Mouse (Mus musculus) ES-E14 (cell line): ENCODE results near the gene Cish. TPM values are rescaled to one million over a fixed set of nuclear protein-coding genes. Genes with fewer than 3 reads are reported as not detected.

Experiments
- DNase-seq: peaks from one replicate; pipeline ENCODE4 v3.0.0-alpha.2; 2013; ENCODE audit warnings: low read depth, low spot score
- H3K27ac ChIP-seq: 2 replicates; pipeline ENCODE4 v1.5.1; 2012; ENCODE audit warnings: low read depth, mild to moderate bottlenecking, low read length, moderate library complexity, mixed read lengths; ENCODE audit not compliant: poor library complexity, insufficient read depth, severe bottlenecking
- H3K36me3 ChIP-seq: 2 replicates; pipeline ENCODE4 v1.6.1; 2012; ENCODE audit warnings: mild to moderate bottlenecking, low read length, moderate library complexity, mixed read lengths; ENCODE audit not compliant: control insufficient read depth, poor library complexity, insufficient read depth, severe bottlenecking
- H3K4me1 ChIP-seq, 2 experiments: fragments of 150-350 bp in 1 of 2; sonication (generic) in 1 of 2; 2 replicates each; pipeline ENCODE4 v1.6.1; 2012; ENCODE audit warnings: low read length in 2 of 2, mild to moderate bottlenecking in 1 of 2, mixed read lengths in 1 of 2; ENCODE audit not compliant: control insufficient read depth in 2 of 2, insufficient read depth in 2 of 2, poor library complexity in 1 of 2
- H3K4me3 ChIP-seq, 2 experiments: fragments of 150-350 bp in 1 of 2; sonication (generic) in 1 of 2; 2 replicates each; pipeline ENCODE4 v1.5.1; 2012; ENCODE audit warnings: low read length in 2 of 2, low read depth in 1 of 2, mild to moderate bottlenecking in 1 of 2, mixed read lengths in 1 of 2; ENCODE audit not compliant: insufficient read depth in 1 of 2, poor library complexity in 1 of 2, severe bottlenecking in 1 of 2
- H3K9ac ChIP-seq: 2 replicates; pipeline ENCODE4 v1.6.1; 2012; ENCODE audit warnings: low read depth, mild to moderate bottlenecking, low read length, mixed read lengths; ENCODE audit not compliant: poor library complexity, insufficient read depth, severe bottlenecking
- H3K9me3 ChIP-seq: fragments of 150-350 bp; sonication (generic); 2 replicates; pipeline ENCODE4 v1.6.1; 2012; ENCODE audit warnings: low read depth, mild to moderate bottlenecking, low read length; ENCODE audit not compliant: control insufficient read depth, insufficient read depth
- CHD2 ChIP-seq: IDR thresholded peaks from 2 replicates; pipeline ENCODE4 v1.6.1; 2014; ENCODE audit warnings: mild to moderate bottlenecking, low read depth, low read length, inconsistent platforms
- HCFC1 ChIP-seq: IDR thresholded peaks from 2 replicates; pipeline ENCODE4 v1.6.1; 2012; ENCODE audit warnings: low read length, inconsistent platforms, borderline replicate concordance; ENCODE audit not compliant: insufficient read depth
- MAFK ChIP-seq: IDR thresholded peaks from 2 replicates; pipeline ENCODE4 v1.6.1; 2014; ENCODE audit warnings: mild to moderate bottlenecking, low read depth, low read length, inconsistent platforms; ENCODE audit not compliant: insufficient read depth
- ZC3H11A ChIP-seq: IDR thresholded peaks from 2 replicates; pipeline ENCODE4 v1.6.1; 2012; ENCODE audit warnings: low read depth, mild to moderate bottlenecking, inconsistent platforms, low read length, borderline replicate concordance
- ZNF384 ChIP-seq: IDR thresholded peaks from 2 replicates; pipeline ENCODE4 v1.6.1; 2012; ENCODE audit warnings: low read depth, low read length, inconsistent platforms
- in situ Hi-C, 2 experiments: fragments of 600-800 bp; cut with MboI; formaldehyde crosslinking; loops; one replicate each; pipeline ENCODE4 v1.15.1; 2025; ENCODE audit warnings: low sequenced_read_pairs in 2 of 2, inconsistent platforms in 1 of 2; ENCODE audit not compliant: unreplicated experiment in 2 of 2
- total RNA-seq: library from RNA; depleted of rRNA; stranded (reverse); fragments of 300-350 nt; gene quantifications from 2 replicates; pipeline ENCODE4 v1.2.3, GENCODE M21; 2012

The Cish gene
- total RNA-seq, 1 experiment, result 2.5 TPM

DNA sequence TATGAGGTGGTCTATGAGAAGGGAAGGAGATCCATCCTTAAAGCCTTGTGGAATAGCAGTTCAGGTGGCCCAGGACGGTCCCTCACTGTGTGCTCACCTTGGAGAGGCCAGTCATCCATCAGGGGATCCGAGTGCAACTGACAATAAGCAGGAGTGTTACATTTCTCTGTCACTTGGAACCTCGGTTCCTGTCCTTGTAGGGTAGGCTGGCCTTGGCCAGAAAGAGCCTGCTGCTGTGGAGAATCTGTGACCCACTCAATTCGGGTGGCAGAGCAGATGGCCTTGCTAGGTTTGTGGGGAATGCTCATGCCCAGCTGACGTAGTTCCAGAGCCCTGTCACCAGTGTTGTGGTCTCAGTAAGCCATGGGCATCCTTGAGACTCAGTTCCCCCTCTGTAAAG lies 13.8 kb downstream of the Cish start:
- Histone ChIP-seq H3K9me3 (no peaks in the 10 kb centered on the region), H3K36me3 (no peaks in the 10 kb centered on the region), H3K4me3 (no peak overlapping the region), H3K27ac (no peak overlapping the region), H3K4me1 (peaks cover 0 to 15% of the 10 kb centered on the region in 2 experiments; a peak in 2 of 4 replicates), H3K9ac (no peak overlapping the region)
- DNase-seq, result no peak
- in situ Hi-C loops, result no loop called here
- TF ChIP-seq CHD2 (no peak), ZNF384 (no peak), ZC3H11A (no peak), HCFC1 (no peak), MAFK (no peak)

DNA sequence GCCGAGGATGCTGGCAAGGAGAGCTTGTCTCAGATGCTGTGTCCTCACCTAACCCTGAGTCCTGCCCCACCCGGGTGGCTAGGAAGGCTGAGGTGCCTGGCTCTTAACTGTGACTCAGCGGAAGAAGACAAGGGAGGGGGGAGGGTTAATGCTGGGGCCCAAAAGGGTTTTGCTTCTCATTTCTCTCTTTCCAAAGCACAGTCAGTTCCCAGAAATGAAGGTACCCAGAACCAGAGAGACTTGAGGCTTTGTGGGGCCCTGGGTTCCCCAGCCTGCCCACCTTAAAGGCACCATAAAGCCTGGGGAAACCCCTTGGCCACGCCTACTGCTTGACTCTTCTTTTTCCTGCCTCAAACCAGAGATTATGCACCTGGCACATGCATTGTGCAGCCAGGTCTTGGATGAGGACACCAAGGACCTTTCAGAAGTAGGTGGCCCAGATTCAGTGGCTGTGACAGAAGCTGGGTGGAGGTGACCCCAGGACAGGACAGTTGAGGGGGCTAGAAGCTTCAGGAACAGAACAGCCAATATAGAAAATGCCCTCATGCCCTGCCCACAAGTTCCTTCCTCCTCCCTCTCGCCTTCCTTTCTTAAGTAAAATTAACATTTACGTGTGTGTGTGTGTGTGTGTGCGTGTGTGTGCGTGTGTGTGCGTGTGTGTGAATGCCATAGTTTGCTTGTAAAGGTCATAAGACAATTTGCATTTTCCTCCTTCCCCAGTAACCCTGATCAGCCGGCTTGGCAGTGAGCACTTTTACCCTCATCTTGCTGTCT lies 17.2 kb downstream of the Cish start:
- DNase-seq, result no peak
- no peak for TF ChIP-seq ZC3H11A
- no peak for TF ChIP-seq ZNF384
- TF ChIP-seq CHD2, result no peak
- TF ChIP-seq HCFC1, result no peak
- no peak for TF ChIP-seq MAFK
- Histone ChIP-seq H3K9me3 (no peaks in the 10 kb centered on the region), H3K27ac (no peak overlapping the region), H3K4me3 (no peak overlapping the region), H3K9ac (no peak overlapping the region), H3K36me3 (no peaks in the 10 kb centered on the region), H3K4me1 (peaks cover 0 to 3% of the 10 kb centered on the region in 2 experiments; a peak in 2 of 4 replicates)
- in situ Hi-C loops, result no loop called here

DNA sequence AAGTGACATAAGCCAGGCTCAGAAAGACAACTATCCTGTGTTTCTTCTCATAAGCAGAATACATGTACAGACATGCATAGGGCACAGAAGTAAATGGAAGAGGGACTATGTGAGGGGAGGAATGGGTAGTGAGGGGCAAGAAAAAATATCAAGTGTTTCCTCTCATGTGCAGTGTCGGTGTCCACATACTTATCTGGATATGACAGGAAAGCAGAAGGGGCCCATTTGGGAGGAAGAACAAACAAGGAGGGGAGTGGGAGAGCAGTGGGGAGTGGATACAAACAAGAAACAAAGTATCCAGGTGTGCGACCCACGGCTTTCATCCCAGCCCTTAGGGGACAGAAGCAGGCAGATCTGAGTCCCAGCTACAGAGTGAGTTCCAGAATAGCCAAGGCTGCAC lies 18.1 kb downstream of the Cish start:
- in situ Hi-C loops, result no loop called here
- no peak for DNase-seq
- H3K27ac ChIP-seq, result no peak overlapping the region
- H3K36me3 ChIP-seq, result no peaks in the 10 kb centered on the region
- no peak overlapping the region for H3K4me3 ChIP-seq
- no peaks in the 10 kb centered on the region for H3K9me3 ChIP-seq
- no peak overlapping the region for H3K9ac ChIP-seq
- TF ChIP-seq CHD2, result no peak
- no peak for TF ChIP-seq MAFK
- no peak for TF ChIP-seq ZNF384
- no peak for TF ChIP-seq HCFC1
- no peak for TF ChIP-seq ZC3H11A
- peaks cover 0 to 3% of the 10 kb centered on the region in 2 experiments; a peak in 1 of 4 replicates for H3K4me1 ChIP-seq

DNA sequence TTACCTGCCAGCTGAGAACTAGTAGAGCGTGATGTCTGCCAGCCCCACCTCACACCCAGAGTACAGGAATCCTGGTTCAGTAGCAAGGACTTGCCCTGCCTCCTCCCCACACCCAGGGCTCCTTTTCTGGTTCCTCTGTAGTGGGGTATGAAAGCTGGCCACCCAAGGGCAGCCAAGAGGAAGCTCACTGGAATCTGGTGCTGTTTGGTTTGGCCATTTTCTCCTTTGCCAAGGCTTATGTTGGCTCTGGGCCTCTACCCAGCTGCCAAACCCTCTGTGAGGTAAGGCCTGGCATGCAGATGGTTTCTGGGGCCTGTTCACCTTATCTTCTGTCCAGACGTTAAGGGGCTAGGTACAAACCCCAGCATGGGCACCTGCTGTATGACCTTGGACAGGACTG lies 20.0 kb downstream of the Cish start:
- in situ Hi-C loops, result no loop called here
- no peaks in the 10 kb centered on the region for H3K9me3 ChIP-seq
- DNase-seq, result no peak
- H3K36me3 ChIP-seq, result no peaks in the 10 kb centered on the region
- no peak overlapping the region for H3K4me3 ChIP-seq
- no peak for TF ChIP-seq HCFC1
- no peak overlapping the region for H3K27ac ChIP-seq
- H3K9ac ChIP-seq, result no peak overlapping the region
- peaks cover 0 to 3% of the 10 kb centered on the region in 2 experiments; a peak in 1 of 4 replicates for H3K4me1 ChIP-seq
